Mouse (Mus musculus) stomach, embryonic 15.5 days (tissue): Measurements from ENCODE around the gene Magea5. TPM values are rescaled to one million over a fixed set of nuclear protein-coding genes. Genes with fewer than 3 reads are reported as not detected.
"Not testable (repeated sequence)": the region's sequence is repeated elsewhere in the genome, so short reads cannot be mapped to it uniquely, and the experiment has no call there.

ENCODE experiments used
- ATAC-seq: fragments of 200-750 bp; cut with Nextera tagmentation; 2 replicates; pipeline ENCODE4 v1.8.0; 2017; ENCODE audit warnings: low read depth, moderate number of reproducible peaks, moderate TSS enrichment; ENCODE audit not compliant: insufficient read depth, low FRiP score
- H3K27ac ChIP-seq: fragments of 300-500 bp; sonication (generic); 2 replicates; pipeline ENCODE4 v1.5.1; 2015; ENCODE audit warnings: mild to moderate bottlenecking, inconsistent platforms
- H3K27me3 ChIP-seq: fragments of 300-500 bp; sonication (generic); replicated peaks from 2 replicates; pipeline ENCODE4 v1.6.1; 2015; ENCODE audit warnings: inconsistent platforms
- H3K36me3 ChIP-seq: fragments of 300-500 bp; sonication (generic); 2 replicates; pipeline ENCODE4 v1.6.1; 2015; ENCODE audit warnings: inconsistent platforms
- H3K4me1 ChIP-seq: fragments of 300-500 bp; sonication (generic); 2 replicates; pipeline ENCODE4 v1.6.1; 2015; ENCODE audit warnings: inconsistent platforms
- H3K4me2 ChIP-seq: fragments of 300-500 bp; sonication (generic); 2 replicates; pipeline ENCODE4 v1.6.1; 2015; ENCODE audit warnings: mild to moderate bottlenecking, inconsistent platforms
- H3K4me3 ChIP-seq: fragments of 300-500 bp; sonication (generic); replicated peaks from 2 replicates; pipeline ENCODE4 v1.5.1; 2015; ENCODE audit warnings: inconsistent platforms
- H3K9ac ChIP-seq: fragments of 300-500 bp; sonication (generic); 2 replicates; pipeline ENCODE4 v1.6.1; 2015; ENCODE audit warnings: inconsistent platforms
- H3K9me3 ChIP-seq: fragments of 300-500 bp; sonication (generic); 2 replicates; pipeline ENCODE4 v1.6.1; 2016; ENCODE audit warnings: inconsistent platforms
- WGBS: fragments of 180-500 bp; shearing (Covaris S2); methylation state at CpG from one replicate; pipeline ENCODE4 v1.1.7; 2015; 5-methylcytosine and 5-hydroxymethylcytosine counted together
- polyA plus RNA-seq: library from polyadenylated mRNA; unstranded; fragments of >200 nt; fragmentation: Nextera tagmentation; extraction: Ambion mirVana; gene quantifications from 2 replicates; pipeline ENCODE4 v1.2.1, GENCODE M21; 2015

The Magea5 gene
- polyA plus RNA-seq: not detected in 2 replicates

DNA sequence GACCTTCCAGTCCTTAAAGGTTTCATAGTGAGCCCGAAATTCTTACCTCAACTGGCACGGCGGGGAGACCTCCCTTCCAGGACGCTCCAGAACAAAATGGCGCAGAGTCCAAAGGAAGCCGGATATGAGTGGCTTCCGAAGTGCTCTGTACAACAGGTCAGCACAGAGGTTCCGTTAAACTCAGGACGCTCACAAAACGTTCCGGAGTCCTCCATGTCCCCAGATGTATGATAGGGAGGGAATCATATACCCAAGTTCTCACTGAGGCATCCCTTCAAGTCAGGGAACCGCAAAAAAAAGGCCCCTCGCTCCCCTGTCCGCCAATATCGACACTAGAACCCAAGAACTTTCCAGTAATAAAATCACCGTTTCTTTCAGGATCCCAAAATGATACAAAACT, at the start of gene Magea5:
Gene Magea5 (minus strand): TSS at position 101 of the 400 bp plus-strand sequence.
- not testable (repeated sequence) for H3K4me2 ChIP-seq, H3K36me3 ChIP-seq, H3K27me3 ChIP-seq, H3K9ac ChIP-seq, H3K4me3 ChIP-seq, H3K9me3 ChIP-seq, H3K4me1 ChIP-seq, H3K27ac ChIP-seq, ATAC-seq
- 83% methylated on average over 16 of the region's 16 CpGs for WGBS

DNA sequence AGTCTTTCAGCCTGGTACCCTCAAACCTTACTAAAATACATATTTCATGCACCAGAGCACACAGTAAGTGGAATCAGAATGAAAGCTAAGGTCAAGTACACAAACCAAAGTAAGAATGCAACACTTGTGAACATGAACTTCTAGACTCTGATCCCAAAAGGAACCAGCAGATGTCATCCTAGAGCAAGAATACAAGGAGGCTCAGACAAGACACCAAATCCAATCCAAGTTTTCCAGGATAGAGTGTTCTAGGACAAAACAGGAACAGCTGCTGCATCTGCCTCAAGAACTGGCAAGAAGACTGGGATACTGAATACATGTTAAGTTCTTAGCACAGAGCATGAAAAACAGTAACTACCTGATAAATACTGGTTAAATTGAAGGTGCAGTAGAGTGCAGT, 35.1 kb upstream of the Magea5 start:
- H3K4me2 ChIP-seq: no peak overlapping the region
- H3K9me3 ChIP-seq: no peaks in the 10 kb centered on the region
- no peaks in the 10 kb centered on the region for H3K36me3 ChIP-seq
- no peaks in the 10 kb centered on the region for H3K4me1 ChIP-seq
- H3K9ac ChIP-seq: no peak overlapping the region
- H3K27ac ChIP-seq: no peak overlapping the region
- no peaks in the 10 kb centered on the region for H3K27me3 ChIP-seq
- no peak overlapping the region for H3K4me3 ChIP-seq
- no peak for ATAC-seq

DNA sequence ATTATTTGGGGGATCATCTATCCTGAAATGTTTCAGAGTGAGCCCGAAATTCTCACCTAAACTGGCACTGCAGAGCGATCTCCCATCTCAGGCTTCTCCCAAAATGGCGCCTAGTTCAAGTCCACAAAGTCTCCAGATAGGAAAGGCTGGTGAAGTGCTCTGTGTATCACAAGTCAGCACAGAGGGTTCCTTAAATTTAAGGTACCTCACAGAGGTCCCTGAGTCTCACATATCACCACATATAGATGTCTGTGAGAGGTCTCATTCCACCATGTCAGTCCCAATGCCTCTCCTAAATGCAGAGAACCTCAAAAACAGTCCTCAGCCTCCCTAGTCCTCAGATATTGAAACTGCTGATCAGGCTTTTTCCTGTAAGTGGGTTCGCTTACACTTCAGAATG, 30.6 kb upstream of the Magea5 start, which contains the start of gene Magea2:
Gene Magea2 (minus strand): TSS at position 101 of the 400 bp plus-strand sequence.
- not testable (repeated sequence) for H3K4me3 ChIP-seq, ATAC-seq
- 81% methylated on average over 4 of the region's 4 CpGs for WGBS

DNA sequence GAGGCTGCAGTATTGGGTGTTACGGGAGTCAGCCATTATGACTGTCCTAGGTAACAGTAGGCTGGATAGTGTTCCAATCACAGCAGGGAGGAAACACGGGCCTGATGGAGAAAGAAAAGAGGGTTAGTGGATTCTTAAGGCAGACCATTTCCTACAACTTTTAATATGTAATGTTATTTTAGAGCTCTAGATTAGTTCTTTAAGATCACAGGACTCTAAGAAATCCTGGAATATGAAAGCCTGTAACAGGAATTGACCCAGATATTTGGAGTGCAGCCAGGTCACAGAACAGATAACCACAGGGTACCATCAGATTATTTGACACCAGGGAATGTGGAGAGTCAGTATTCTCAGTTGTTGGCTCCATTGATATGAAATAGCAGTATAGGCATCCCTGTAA, 26.7 kb upstream of the Magea5 start, which contains the start of gene Magea1:
Gene Magea1 (minus strand): TSS at position 101 of the 400 bp plus-strand sequence.
- not testable (repeated sequence) for H3K27ac ChIP-seq, ATAC-seq, H3K4me3 ChIP-seq, H3K4me2 ChIP-seq, H3K4me1 ChIP-seq, H3K9ac ChIP-seq, H3K36me3 ChIP-seq, H3K27me3 ChIP-seq, H3K9me3 ChIP-seq
- no CpG with 5 or more reads among the region's 2 CpGs for WGBS

More for the DNA sequence above, 30.6 kb upstream of the Magea5 start, which contains the start of gene Magea2:
- H3K27ac ChIP-seq, H3K9ac ChIP-seq, H3K27me3 ChIP-seq, H3K4me2 ChIP-seq, H3K9me3 ChIP-seq, H3K36me3 ChIP-seq, H3K4me1 ChIP-seq: not testable (repeated sequence)

Other genes with a start within 250 kb of the Magea5 start
- not detected in 2 replicates for gene Cldn34b1, start 172.9 kb downstream of the Magea5 start, polyA plus RNA-seq
- not detected in 2 replicates for gene Magea6, start 127.2 kb downstream of the Magea5 start, polyA plus RNA-seq
- gene Magea3, start 113.6 kb downstream of the Magea5 start, polyA plus RNA-seq: not detected in 2 replicates
- not detected in 2 replicates for gene Magea8, start 67.3 kb downstream of the Magea5 start, polyA plus RNA-seq
- not detected in 2 replicates for gene Magea1, start 26.6 kb upstream of the Magea5 start, polyA plus RNA-seq
- 0.10 TPM in 1 of 2 replicates, not detected in the other for gene Magea2, start 30.5 kb upstream of the Magea5 start, polyA plus RNA-seq
- not detected in 2 replicates for gene Cldn34b2, start 65.3 kb upstream of the Magea5 start, polyA plus RNA-seq
- gene Sat1, start 153.3 kb upstream of the Magea5 start, polyA plus RNA-seq: 185 and 195 TPM in 2 replicates
- gene Acot9, start 199.3 kb upstream of the Magea5 start, polyA plus RNA-seq: 34.0 and 35.1 TPM in 2 replicates